Mouse (Mus musculus) neural tube, embryonic 10.5 days (tissue): Measurements from ENCODE around the gene Sike1.

ENCODE experiments used
- DNase-seq: peaks from one replicate; pipeline ENCODE4 v3.0.0-alpha.2; 2017; ENCODE audit warnings: low spot score; ENCODE audit errors: extremely low spot score

Sike1 gene

GRCm38 (mm10) chr3:103020943-103021638 lies 25.6 kb downstream of the Sike1 start:
- peak; percentile 89 for DNase-seq

- no peak for DNase-seq
These were observed 30.7 kb downstream of the Sike1 start for GRCm38 (mm10) chr3:103026174-103026573.

- DNase-seq, result no peak
These were observed 44.8 kb downstream of the Sike1 start for GRCm38 (mm10) chr3:103040285-103040684.

- no peak for DNase-seq
These were observed 45.4 kb downstream of the Sike1 start for GRCm38 (mm10) chr3:103040861-103041379.

GRCm38 (mm10) chr3:103056016-103056595 lies 60.6 kb downstream of the Sike1 start:
- DNase-seq, result no peak

GRCm38 (mm10) chr3:103057752-103058151 lies 62.2 kb downstream of the Sike1 start:
- peak; percentile 66 for DNase-seq
